8 mouse cellular contexts compared by ENCODE assay signal in genomic region chr2:92430723-92431541, GRCm38 (mm10). TPM values are rescaled to one million over a fixed set of nuclear protein-coding genes. Genes with fewer than 3 reads are reported as not detected.
DNase-seq lines count a peak whose midpoint lies in the region; ATAC-seq and TF ChIP-seq lines count a peak whose summit lies in the region.

No protein-coding gene starts in this region.

- TF ChIP-seq CTCF in liver, postnatal 0 days (IDR thresholded peaks at IDR 0.05; ENCODE audit: low read depth) = no peak

- no peaks in the 10 kb centered on the region for H3K9me3 ChIP-seq in embryonic facial prominence, embryonic 13.5 days
- no peaks in the 10 kb centered on the region for H3K9me3 ChIP-seq in heart, embryonic 11.5 days (replicated peaks; ENCODE audit: control insufficient read depth, low read length)
- no peaks in the 10 kb centered on the region for H3K9me3 ChIP-seq in liver, postnatal 0 days (ENCODE audit: low read length)

- peak overlapping the region; percentile 79 for H3K4me3 ChIP-seq in embryonic facial prominence, embryonic 13.5 days
- H3K4me3 ChIP-seq in heart, embryonic 11.5 days (ENCODE audit: low read depth, low read length) = peak overlapping the region; percentile 23
- peak overlapping the region; percentile 80 for H3K4me3 ChIP-seq in liver, postnatal 0 days (ENCODE audit: low read depth, low read length)

- no peak for TF ChIP-seq EP300 in liver, postnatal 0 days (IDR thresholded peaks at IDR 0.05; ENCODE audit: low read depth)

- 65% methylated on average over 21 of the region's 21 CpGs for WGBS in embryonic facial prominence, embryonic 13.5 days
- 46% methylated on average over 21 of the region's 21 CpGs for WGBS in heart, embryonic 11.5 days (ENCODE audit: insufficient replicate concordance)
- 57% methylated on average over 21 of the region's 21 CpGs for WGBS in liver, postnatal 0 days (ENCODE audit: insufficient replicate concordance)

- peaks cover 63% of the 10 kb centered on the region for H3K4me1 ChIP-seq in embryonic facial prominence, embryonic 13.5 days
- H3K4me1 ChIP-seq in heart, embryonic 11.5 days (ENCODE audit: control insufficient read depth, insufficient read depth, low read length) = peaks cover 41% of the 10 kb centered on the region
- H3K4me1 ChIP-seq in liver, postnatal 0 days (ENCODE audit: insufficient read depth) = peaks cover 45% of the 10 kb centered on the region

- no peaks in the 10 kb centered on the region for H3K27me3 ChIP-seq in embryonic facial prominence, embryonic 13.5 days
- no peaks in the 10 kb centered on the region for H3K27me3 ChIP-seq in heart, embryonic 11.5 days (ENCODE audit: control insufficient read depth, insufficient read depth, low read length)
- no peaks in the 10 kb centered on the region for H3K27me3 ChIP-seq in liver, postnatal 0 days (ENCODE audit: insufficient read depth, low read length)

- peaks cover 6% of the 10 kb centered on the region for H3K36me3 ChIP-seq in embryonic facial prominence, embryonic 13.5 days
- H3K36me3 ChIP-seq in heart, embryonic 11.5 days (ENCODE audit: control insufficient read depth, insufficient read depth, low read length) = no peaks in the 10 kb centered on the region
- peaks cover 9% of the 10 kb centered on the region for H3K36me3 ChIP-seq in liver, postnatal 0 days (replicated peaks; ENCODE audit: insufficient read depth, low read length)

- DNase-seq in urinary bladder, postnatal 14 days (ENCODE audit: low spot score) = peak; percentile 77
- no peak for DNase-seq in urinary bladder, postnatal 25 days (ENCODE audit: low spot score)
- peak; percentile 50 to 79 for DNase-seq in kidney, postnatal 25 days
- DNase-seq in liver, postnatal 0 days = peak; percentile 53
- peak; percentile 58 for DNase-seq in retina, embryonic 14.5 days (ENCODE audit: low spot score)
- DNase-seq in T-cell, adult 2 months (ENCODE audit: low spot score) = no peak

- peak overlapping the region; percentile 34 for H3K27ac ChIP-seq in embryonic facial prominence, embryonic 13.5 days
- peak overlapping the region; percentile 63; the same call in 1 of the 2 replicates for H3K27ac ChIP-seq in heart, embryonic 11.5 days (ENCODE audit: low read depth, low read length)
- peak overlapping the region; percentile 92 for H3K27ac ChIP-seq in liver, postnatal 0 days (ENCODE audit: low read depth)

- H3K9ac ChIP-seq in embryonic facial prominence, embryonic 13.5 days = peak overlapping the region; percentile 61
- H3K9ac ChIP-seq in heart, embryonic 11.5 days (ENCODE audit: low read depth, low read length) = peak overlapping the region; percentile 61; the same call in 1 of the 2 replicates
- H3K9ac ChIP-seq in liver, postnatal 0 days (replicated peaks) = peak overlapping the region; percentile 86

- H3K4me2 ChIP-seq in embryonic facial prominence, embryonic 13.5 days = peak overlapping the region; percentile 84
- H3K4me2 ChIP-seq in heart, embryonic 11.5 days = peak overlapping the region; percentile 88
- H3K4me2 ChIP-seq in liver, postnatal 0 days (ENCODE audit: low read depth, low read length) = peak overlapping the region; percentile 95

- no peak for ATAC-seq in embryonic facial prominence, embryonic 13.5 days (ENCODE audit: insufficient number of reproducible peaks, insufficient read depth, low FRiP score, low TSS enrichment, low read depth)
- peak; percentile 48; the same call in 1 of the 2 replicates for ATAC-seq in heart, embryonic 11.5 days (replicated peaks; ENCODE audit: insufficient number of reproducible peaks, low FRiP score, low TSS enrichment)
- ATAC-seq in liver, postnatal 0 days = no peak

RNA-seq across cellular contexts. Expression of gene Cry2, which starts 2.9 kb away (rescaled TPM):
- polyA plus RNA-seq in embryonic facial prominence, embryonic 13.5 days (2015; fragmentation: Nextera tagmentation; extraction: Ambion mirVana) = 22.9 and 28.2 TPM in 2 replicates
- polyA plus RNA-seq in heart, embryonic 11.5 days (2014; fragmentation: Nextera tagmentation; extraction: Ambion mirVana) = 15.3 and 17.7 TPM in 2 replicates
- polyA plus RNA-seq in liver, postnatal 0 days (2015; fragmentation: Nextera tagmentation; extraction: Ambion mirVana) = 9.6 and 11.9 TPM in 2 replicates

RNA-seq across cellular contexts. Expression of gene Slc35c1, which starts 29.4 kb away (rescaled TPM):
- polyA plus RNA-seq in embryonic facial prominence, embryonic 13.5 days (2015; fragmentation: Nextera tagmentation; extraction: Ambion mirVana) = 10.0 and 10.6 TPM in 2 replicates
- polyA plus RNA-seq in heart, embryonic 11.5 days (2014; fragmentation: Nextera tagmentation; extraction: Ambion mirVana) = 8.6 and 12.0 TPM in 2 replicates
- 9.0 and 9.3 TPM in 2 replicates for polyA plus RNA-seq in liver, postnatal 0 days (2015; fragmentation: Nextera tagmentation; extraction: Ambion mirVana)

RNA-seq across cellular contexts. Expression of gene Mapk8ip1, which starts 29.9 kb away (rescaled TPM):
- 22.0 and 23.9 TPM in 2 replicates for polyA plus RNA-seq in embryonic facial prominence, embryonic 13.5 days (2015; fragmentation: Nextera tagmentation; extraction: Ambion mirVana)
- 2.7 and 4.1 TPM in 2 replicates for polyA plus RNA-seq in heart, embryonic 11.5 days (2014; fragmentation: Nextera tagmentation; extraction: Ambion mirVana)
- polyA plus RNA-seq in liver, postnatal 0 days (2015; fragmentation: Nextera tagmentation; extraction: Ambion mirVana) = 2.6 and 2.8 TPM in 2 replicates

RNA-seq across cellular contexts. Expression of gene 1700029I15Rik, which starts 48.6 kb away (rescaled TPM):
- polyA plus RNA-seq in embryonic facial prominence, embryonic 13.5 days (2015; fragmentation: Nextera tagmentation; extraction: Ambion mirVana) = 2.5 and 4.0 TPM in 2 replicates
- 0.67 and 0.89 TPM in 2 replicates for polyA plus RNA-seq in heart, embryonic 11.5 days (2014; fragmentation: Nextera tagmentation; extraction: Ambion mirVana)
- polyA plus RNA-seq in liver, postnatal 0 days (2015; fragmentation: Nextera tagmentation; extraction: Ambion mirVana) = 1.9 and 2.1 TPM in 2 replicates

RNA-seq across cellular contexts. Expression of gene Large2, which starts 56.3 kb away (rescaled TPM):
- 15.2 and 16.9 TPM in 2 replicates for polyA plus RNA-seq in embryonic facial prominence, embryonic 13.5 days (2015; fragmentation: Nextera tagmentation; extraction: Ambion mirVana)
- polyA plus RNA-seq in heart, embryonic 11.5 days (2014; fragmentation: Nextera tagmentation; extraction: Ambion mirVana) = 0.93 and 2.0 TPM in 2 replicates
- polyA plus RNA-seq in liver, postnatal 0 days (2015; fragmentation: Nextera tagmentation; extraction: Ambion mirVana) = 2.7 and 3.5 TPM in 2 replicates

Comparison
In these comparisons a context has a peak if more than half of its experiments do, and no peak if none do; other contexts are left out.
1. DNase-seq: peak in urinary bladder, postnatal 14 days (single experiment), kidney, postnatal 25 days (2 of 2), liver, postnatal 0 days (single experiment) and retina, embryonic 14.5 days (single experiment); none in urinary bladder, postnatal 25 days (single experiment) and T-cell, adult 2 months (single experiment).
2. H3K27ac ChIP-seq: peak in every context shown above with its lines; median percentile 92 in liver, postnatal 0 days; 63 in heart, embryonic 11.5 days; 34 in embryonic facial prominence, embryonic 13.5 days.
3. H3K4me3 ChIP-seq: peak in every context shown above with its lines; median percentile 80 in liver, postnatal 0 days; 79 in embryonic facial prominence, embryonic 13.5 days; 23 in heart, embryonic 11.5 days.
4. Peak in every context shown above with its lines, with median percentiles within 50 percentile points of each other: H3K4me2 ChIP-seq and H3K9ac ChIP-seq.